Comparison of ENCODE assay signal across 8 mouse cellular contexts in genomic region chr3:100681448-100682092, GRCm38 (mm10). TPM values are rescaled to one million over a fixed set of nuclear protein-coding genes. Genes with fewer than 3 reads are reported as not detected.
A peak's percentile ranks its signal among the peaks of the same experiment; 100 is the strongest.
DNase-seq lines count a peak whose midpoint lies in the region; ATAC-seq lines count a peak whose summit lies in the region.

No protein-coding gene starts in this region.

- ATAC-seq in liver, embryonic 11.5 days (replicated peaks; ENCODE audit: low FRiP score), result no peak
- no peak for ATAC-seq in forebrain, embryonic 12.5 days (ENCODE audit: low FRiP score)
- ATAC-seq in limb, embryonic 13.5 days (ENCODE audit: low FRiP score, low read depth), result no peak
- no peak for ATAC-seq in neural tube, embryonic 14.5 days (ENCODE audit: low read depth)

- no peak overlapping the region for H3K27ac ChIP-seq in liver, embryonic 11.5 days (ENCODE audit: low read depth, low read length)
- no peak overlapping the region for H3K27ac ChIP-seq in forebrain, embryonic 12.5 days
- H3K27ac ChIP-seq in limb, embryonic 13.5 days, result no peak overlapping the region
- no peak overlapping the region for H3K27ac ChIP-seq in neural tube, embryonic 14.5 days (ENCODE audit: low read depth, low read length)

- peak overlapping the region; percentile 42 for H3K4me3 ChIP-seq in liver, embryonic 11.5 days (ENCODE audit: low read depth, low read length)
- H3K4me3 ChIP-seq in forebrain, embryonic 12.5 days (replicated peaks), result peak overlapping the region; percentile 19
- peak overlapping the region; percentile 34 for H3K4me3 ChIP-seq in limb, embryonic 13.5 days
- H3K4me3 ChIP-seq in neural tube, embryonic 14.5 days (ENCODE audit: low read depth, low read length), result peak overlapping the region; percentile 27

- peak overlapping the region; percentile 31; the same call in 1 of the 2 replicates for H3K9ac ChIP-seq in liver, embryonic 11.5 days (ENCODE audit: low read depth, low read length)
- H3K9ac ChIP-seq in forebrain, embryonic 12.5 days, result no peak overlapping the region
- peak overlapping the region; percentile 39; the same call in 1 of the 2 replicates for H3K9ac ChIP-seq in limb, embryonic 13.5 days
- H3K9ac ChIP-seq in neural tube, embryonic 14.5 days (replicated peaks; ENCODE audit: low read depth, low read length), result no peak overlapping the region; the same call in 1 of the 2 replicates

- no peaks in the 10 kb centered on the region for H3K9me3 ChIP-seq in liver, embryonic 11.5 days (ENCODE audit: control insufficient read depth, low read length)
- H3K9me3 ChIP-seq in forebrain, embryonic 12.5 days, result no peaks in the 10 kb centered on the region
- 0 out of 2 replicates have a peak, but pooled peaks cover 6% of the 10 kb centered on the region for H3K9me3 ChIP-seq in limb, embryonic 13.5 days
- peaks cover 2% of the 10 kb centered on the region for H3K9me3 ChIP-seq in neural tube, embryonic 14.5 days (ENCODE audit: control insufficient read depth, low read length)

- peak overlapping the region; percentile 74 for H3K4me2 ChIP-seq in liver, embryonic 11.5 days
- H3K4me2 ChIP-seq in forebrain, embryonic 12.5 days, result peak overlapping the region; percentile 90
- H3K4me2 ChIP-seq in limb, embryonic 13.5 days (replicated peaks), result peak overlapping the region; percentile 93
- peak overlapping the region; percentile 87 for H3K4me2 ChIP-seq in neural tube, embryonic 14.5 days (ENCODE audit: low read depth, low read length)

- DNase-seq in liver, embryonic 11.5 days (ENCODE audit: low spot score), result no peak
- no peak for DNase-seq in liver
- DNase-seq in ovary, postnatal 36 days (ENCODE audit: low spot score), result no peak
- no peak for DNase-seq in left cerebral cortex, postnatal 4 days
- no peak for DNase-seq in cerebellum, adult 11-12 months

- H3K4me1 ChIP-seq in liver, embryonic 11.5 days (replicated peaks; ENCODE audit: control insufficient read depth, insufficient read depth, low read length), result peaks cover 16% of the 10 kb centered on the region
- peaks cover 29% of the 10 kb centered on the region for H3K4me1 ChIP-seq in forebrain, embryonic 12.5 days
- H3K4me1 ChIP-seq in limb, embryonic 13.5 days, result peaks cover 44% of the 10 kb centered on the region
- peaks cover 30% of the 10 kb centered on the region for H3K4me1 ChIP-seq in neural tube, embryonic 14.5 days (ENCODE audit: control insufficient read depth, insufficient read depth, low read length)

- intact Hi-C loops in left cerebral cortex, postnatal 4 days (cut with DNase I), result no loop called here

- 33% methylated on average over 11 of the region's 11 CpGs for WGBS in liver, embryonic 11.5 days
- WGBS in forebrain, embryonic 12.5 days, result 27% methylated on average over 11 of the region's 11 CpGs
- WGBS in limb, embryonic 13.5 days, result 4% methylated on average over 11 of the region's 11 CpGs
- 4% methylated on average over 11 of the region's 11 CpGs for WGBS in neural tube, embryonic 14.5 days

- no peaks in the 10 kb centered on the region for H3K36me3 ChIP-seq in liver, embryonic 11.5 days (ENCODE audit: control insufficient read depth, insufficient read depth, low read length)
- H3K36me3 ChIP-seq in forebrain, embryonic 12.5 days (replicated peaks), result no peaks in the 10 kb centered on the region
- peaks cover 4% of the 10 kb centered on the region; the same call in 1 of the 2 replicates for H3K36me3 ChIP-seq in limb, embryonic 13.5 days
- no peaks in the 10 kb centered on the region for H3K36me3 ChIP-seq in neural tube, embryonic 14.5 days (ENCODE audit: control insufficient read depth, insufficient read depth, low read length)

- H3K27me3 ChIP-seq in liver, embryonic 11.5 days (replicated peaks; ENCODE audit: control insufficient read depth, insufficient read depth, low read length), result no peaks in the 10 kb centered on the region
- H3K27me3 ChIP-seq in forebrain, embryonic 12.5 days, result no peaks in the 10 kb centered on the region
- H3K27me3 ChIP-seq in limb, embryonic 13.5 days, result no peaks in the 10 kb centered on the region
- H3K27me3 ChIP-seq in neural tube, embryonic 14.5 days (ENCODE audit: control insufficient read depth, insufficient read depth, low read length), result no peaks in the 10 kb centered on the region

RNA-seq across cellular contexts. Expression of gene Man1a2, which starts 3.7 kb away (rescaled TPM):
- polyA plus RNA-seq in liver, embryonic 11.5 days (2014; fragmentation: Nextera tagmentation; extraction: Ambion mirVana), result 62.8 and 64.3 TPM in 2 replicates
- 47.7 and 54.6 TPM in 2 replicates for polyA plus RNA-seq in forebrain, embryonic 12.5 days (2016; fragmentation: Nextera tagmentation; extraction: Ambion mirVana)
- polyA plus RNA-seq in limb, embryonic 13.5 days (2015; fragmentation: Nextera tagmentation; extraction: Ambion mirVana), result 70.0 and 73.1 TPM in 2 replicates
- 42.6 and 50.2 TPM in 2 replicates for polyA plus RNA-seq in neural tube, embryonic 14.5 days (2014; fragmentation: Nextera tagmentation; extraction: Ambion mirVana)
- 100 to 1,000 TPM in 1 of 2 experiments, 10 to 100 TPM in 1; 98.7 to 109 TPM for total RNA-seq in left cerebral cortex, postnatal 4 days (2021)

Comparison
In these comparisons a context has a peak if more than half of its experiments do, and no peak if none do; other contexts are left out.
1. H3K9ac ChIP-seq: peak in liver, embryonic 11.5 days (single experiment) and limb, embryonic 13.5 days (single experiment); none in forebrain, embryonic 12.5 days (single experiment) and neural tube, embryonic 14.5 days (single experiment).
2. Peak in every context shown above with its lines, with median percentiles within 50 percentile points of each other: H3K4me2 ChIP-seq and H3K4me3 ChIP-seq.